Mouse (Mus musculus): Measurements from ENCODE around the gene Trim25.

Gene Trim25

GRCm38 (mm10) chr11:89066750-89067149 is 67.6 kb downstream of the Trim25 start, which contains the start of gene Dgke:
Gene Dgke (minus strand): TSS chr11:89066850.
- no peak for DNase-seq

GRCm38 (mm10) chr11:89067301-89067822 is 68.2 kb downstream of the Trim25 start:
- DNase-seq = no peak

GRCm38 (mm10) chr11:89067871-89068490 is 68.8 kb downstream of the Trim25 start:
- no peak for DNase-seq

GRCm38 (mm10) chr11:89068649-89069048 is 69.5 kb downstream of the Trim25 start:
- no peak for DNase-seq

DNA sequence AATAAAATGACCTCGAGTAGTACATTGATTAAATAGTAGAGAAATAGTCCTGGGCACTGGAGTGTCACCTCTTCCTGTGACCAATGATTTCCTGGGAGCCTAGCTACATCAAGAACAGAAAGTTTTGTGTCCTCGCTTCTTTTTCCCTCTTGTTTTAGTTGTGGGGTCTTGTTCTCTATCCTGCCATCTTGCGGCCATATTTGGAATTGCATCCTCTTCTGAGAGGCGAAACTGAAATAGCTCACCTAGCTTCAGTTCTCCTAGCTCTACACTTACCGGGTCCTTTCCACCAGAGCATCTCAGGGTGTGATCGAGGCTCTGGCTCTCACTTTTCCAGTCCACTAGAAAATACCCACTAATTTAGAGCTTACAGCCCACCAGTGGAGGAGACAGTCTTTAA is 70.1 kb downstream of the Trim25 start:
- no peak for DNase-seq

All from cerebellum, adult 9-11 months (tissue).